Mouse (Mus musculus): ENCODE measurements around the gene Itch. TPM values are rescaled to one million over a fixed set of nuclear protein-coding genes. Genes with fewer than 3 reads are reported as not detected.

Itch gene
- polyA plus RNA-seq, 2 experiments, result 6.0 to 14.2 TPM

DNA sequence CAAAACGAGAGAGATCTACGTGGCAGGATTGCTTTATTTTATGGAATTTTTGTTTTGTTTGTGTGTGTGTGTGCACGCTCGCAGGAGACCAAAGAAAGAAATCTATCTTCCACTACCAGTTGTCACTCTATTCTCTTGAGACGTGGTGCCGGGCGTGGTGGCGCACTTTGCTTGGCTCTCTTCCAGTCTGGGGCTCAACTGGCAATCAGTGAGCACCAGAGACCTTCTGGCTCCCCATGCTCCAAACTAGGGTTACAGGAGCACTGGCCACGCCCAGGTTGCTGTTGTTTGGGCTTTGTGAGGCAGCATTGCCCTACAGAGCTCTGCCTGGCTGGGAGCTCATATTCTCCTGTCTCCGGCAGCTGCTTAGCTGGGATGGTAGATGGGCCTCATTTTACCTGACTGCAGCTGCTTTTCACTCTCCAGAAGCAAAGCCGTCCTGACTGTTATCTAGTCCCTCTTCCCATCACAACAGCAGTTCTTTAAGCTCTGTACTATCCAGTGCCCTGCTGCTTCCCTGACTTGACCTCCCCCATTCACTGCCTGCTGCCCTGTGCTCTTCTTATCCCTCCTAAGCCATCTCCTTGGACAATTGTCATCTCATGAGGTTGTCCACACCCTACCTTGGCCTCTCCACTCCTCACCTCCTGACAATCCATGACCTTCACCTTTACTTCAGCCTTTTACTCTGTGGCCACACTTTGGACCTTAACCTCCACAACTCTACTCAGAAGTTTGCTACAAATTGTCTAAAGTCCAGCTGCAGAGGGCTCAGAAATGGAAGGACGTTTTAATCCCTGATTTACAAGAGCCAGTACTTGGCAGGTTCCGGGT is 42.2 kb upstream of the Itch start:
- H3K27ac ChIP-seq, result peak overlapping the region; percentile 64
- H3K9ac ChIP-seq (replicated peaks), result peak overlapping the region; percentile 39
- ATAC-seq (ENCODE audit: insufficient read depth) (peak; percentile 94), DNase-seq (ENCODE audit: low read depth in 3 of 3, low spot score in 3 of 3) (peak; percentile 39 to 76 (median 41))
- TF ChIP-seq EP300 (IDR thresholded peaks at IDR 0.05; ENCODE audit: low read depth) (peak; percentile 72), CTCF (IDR thresholded peaks at IDR 0.05; ENCODE audit: low read depth) (no peak)
- H3K4me1 ChIP-seq (replicated peaks; ENCODE audit: control insufficient read depth in 2 of 2, insufficient read depth in 2 of 2, low read length in 1 of 2), result peaks cover 35 to 40% of the 10 kb centered on the region in 2 experiments
- 0 out of 4 replicates have a peak overlapping the region, but pooled peaks of 1 of the 2 experiments have one; percentile 1 for H3K4me3 ChIP-seq (ENCODE audit: insufficient read depth in 1 of 2, low read depth in 2 of 2, low read length in 2 of 2)
- 19% methylated on average over 13 of the region's 13 CpGs for WGBS (ENCODE audit: insufficient replicate concordance)
- H3K9me3 ChIP-seq (ENCODE audit: control insufficient read depth, low read length), result no peaks in the 10 kb centered on the region
- H3K4me2 ChIP-seq (ENCODE audit: low read depth), result peak overlapping the region; percentile 57
- no peaks in the 10 kb centered on the region for H3K27me3 ChIP-seq (ENCODE audit: control insufficient read depth, insufficient read depth, low read length)
- no peaks in the 10 kb centered on the region for H3K36me3 ChIP-seq (replicated peaks; ENCODE audit: control insufficient read depth, insufficient read depth, low read depth)

DNA sequence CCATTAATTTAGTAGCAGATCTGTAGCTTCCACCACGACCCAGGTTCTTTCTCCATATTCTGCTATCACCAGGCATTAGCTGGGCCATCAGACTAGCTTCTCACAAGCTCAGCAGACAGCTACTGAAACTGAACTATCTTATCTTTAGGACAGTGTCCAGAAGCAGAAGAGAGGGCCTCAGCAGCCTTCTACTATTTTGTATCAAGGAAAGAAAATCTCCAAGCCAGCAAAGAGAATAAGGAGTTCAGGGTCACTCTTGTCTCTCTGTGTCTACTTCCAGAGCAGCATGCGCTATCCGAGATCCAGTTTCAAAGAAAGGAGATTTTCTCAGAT is 41.6 kb upstream of the Itch start:
- Histone ChIP-seq H3K36me3 (replicated peaks; ENCODE audit: control insufficient read depth, insufficient read depth, low read depth) (no peaks in the 10 kb centered on the region), H3K9ac (replicated peaks) (peak overlapping the region; percentile 39), H3K4me1 (replicated peaks; ENCODE audit: control insufficient read depth in 2 of 2, insufficient read depth in 2 of 2, low read length in 1 of 2) (peaks cover 35 to 40% of the 10 kb centered on the region in 2 experiments), H3K27me3 (ENCODE audit: control insufficient read depth, insufficient read depth, low read length) (no peaks in the 10 kb centered on the region), H3K27ac (peak overlapping the region; percentile 64), H3K9me3 (ENCODE audit: control insufficient read depth, low read length) (no peaks in the 10 kb centered on the region), H3K4me3 (ENCODE audit: insufficient read depth in 1 of 2, low read depth in 2 of 2, low read length in 2 of 2) (no peak overlapping the region), H3K4me2 (ENCODE audit: low read depth) (peak overlapping the region; percentile 57)
- WGBS (ENCODE audit: insufficient replicate concordance), result 55% methylated on average over 3 of the region's 3 CpGs
- no peak for DNase-seq (ENCODE audit: low read depth in 3 of 3, low spot score in 3 of 3)
- TF ChIP-seq CTCF (IDR thresholded peaks at IDR 0.05; ENCODE audit: low read depth), result no peak
- TF ChIP-seq EP300 (IDR thresholded peaks at IDR 0.05; ENCODE audit: low read depth), result peak; percentile 42
- ATAC-seq (ENCODE audit: insufficient read depth), result peak; percentile 59

- Histone ChIP-seq H3K4me1 (replicated peaks; ENCODE audit: control insufficient read depth in 2 of 2, insufficient read depth in 2 of 2, low read length in 1 of 2) (peaks cover 33 to 37% of the 10 kb centered on the region in 2 experiments), H3K9ac (replicated peaks) (no peak overlapping the region), H3K4me3 (ENCODE audit: insufficient read depth in 1 of 2, low read depth in 2 of 2, low read length in 2 of 2) (no peak overlapping the region), H3K4me2 (ENCODE audit: low read depth) (no peak overlapping the region), H3K36me3 (replicated peaks; ENCODE audit: control insufficient read depth, insufficient read depth, low read depth) (no peaks in the 10 kb centered on the region), H3K27ac (peak overlapping the region; percentile 15; the same call in 1 of the 2 replicates), H3K27me3 (ENCODE audit: control insufficient read depth, insufficient read depth, low read length) (no peaks in the 10 kb centered on the region), H3K9me3 (ENCODE audit: control insufficient read depth, low read length) (no peaks in the 10 kb centered on the region)
- TF ChIP-seq EP300 (IDR thresholded peaks at IDR 0.05; ENCODE audit: low read depth), result no peak
- no peak for TF ChIP-seq CTCF (IDR thresholded peaks at IDR 0.05; ENCODE audit: low read depth)
- 20% methylated on average over 4 of the region's 4 CpGs for whole genome bisulfite sequencing (ENCODE audit: insufficient replicate concordance)
- DNase-seq (ENCODE audit: low read depth in 3 of 3, low spot score in 3 of 3) (no peak), ATAC-seq (ENCODE audit: insufficient read depth) (no peak)
Measured at GRCm38 (mm10) chr2:155093418-155093817, 39.9 kb upstream of the Itch start.

- Histone ChIP-seq H3K4me3 (ENCODE audit: insufficient read depth in 1 of 2, low read depth in 2 of 2, low read length in 2 of 2) (no peak overlapping the region), H3K27me3 (ENCODE audit: control insufficient read depth, insufficient read depth, low read length) (no peaks in the 10 kb centered on the region), H3K4me1 (replicated peaks; ENCODE audit: control insufficient read depth in 2 of 2, insufficient read depth in 2 of 2, low read length in 1 of 2) (peaks cover 0 to 5% of the 10 kb centered on the region in 2 experiments; a peak in 1 of 4 replicates), H3K4me2 (ENCODE audit: low read depth) (no peak overlapping the region), H3K27ac (no peak overlapping the region), H3K36me3 (replicated peaks; ENCODE audit: control insufficient read depth, insufficient read depth, low read depth) (no peaks in the 10 kb centered on the region), H3K9ac (replicated peaks) (no peak overlapping the region), H3K9me3 (ENCODE audit: control insufficient read depth, low read length) (no peaks in the 10 kb centered on the region)
- DNase-seq (ENCODE audit: low read depth in 3 of 3, low spot score in 3 of 3) (no peak), ATAC-seq (ENCODE audit: insufficient read depth) (no peak)
- TF ChIP-seq CTCF (IDR thresholded peaks at IDR 0.05; ENCODE audit: low read depth) (peak; percentile 43), EP300 (IDR thresholded peaks at IDR 0.05; ENCODE audit: low read depth) (no peak)
- 76% methylated on average over 9 of the region's 9 CpGs for WGBS (ENCODE audit: insufficient replicate concordance)
Measured at GRCm38 (mm10) chr2:155098720-155099380, 34.5 kb upstream of the Itch start.

GRCm38 (mm10) chr2:155099421-155099820 is 33.9 kb upstream of the Itch start:
- no peaks in the 10 kb centered on the region for H3K36me3 ChIP-seq (replicated peaks; ENCODE audit: control insufficient read depth, insufficient read depth, low read depth)
- H3K4me2 ChIP-seq (ENCODE audit: low read depth), result no peak overlapping the region
- H3K9me3 ChIP-seq (ENCODE audit: control insufficient read depth, low read length), result no peaks in the 10 kb centered on the region
- WGBS (ENCODE audit: insufficient replicate concordance), result 79% methylated on average over 7 of the region's 7 CpGs
- no peak overlapping the region for H3K27ac ChIP-seq
- H3K4me1 ChIP-seq (replicated peaks; ENCODE audit: control insufficient read depth in 2 of 2, insufficient read depth in 2 of 2, low read length in 1 of 2), result peaks cover 0 to 5% of the 10 kb centered on the region in 2 experiments; a peak in 1 of 4 replicates
- TF ChIP-seq EP300 (IDR thresholded peaks at IDR 0.05; ENCODE audit: low read depth), result no peak
- TF ChIP-seq CTCF (IDR thresholded peaks at IDR 0.05; ENCODE audit: low read depth), result no peak
- ATAC-seq (ENCODE audit: insufficient read depth) (no peak), DNase-seq (ENCODE audit: low read depth in 3 of 3, low spot score in 3 of 3) (no peak)
- no peaks in the 10 kb centered on the region for H3K27me3 ChIP-seq (ENCODE audit: control insufficient read depth, insufficient read depth, low read length)
- no peak overlapping the region for H3K4me3 ChIP-seq (ENCODE audit: insufficient read depth in 1 of 2, low read depth in 2 of 2, low read length in 2 of 2)
- H3K9ac ChIP-seq (replicated peaks), result no peak overlapping the region

Data from liver, embryonic 14.5 days (tissue).